Mouse (Mus musculus): ENCODE data around the gene Tead3. TPM values are rescaled to one million over a fixed set of nuclear protein-coding genes. Genes with fewer than 3 reads are reported as not detected.
A peak's percentile ranks its signal among the peaks of the same experiment; 100 is the strongest.

Gene Tead3
- polyA plus RNA-seq, 1 experiment = 0.26 TPM

GRCm38 (mm10) chr17:28294449-28295333 lies 55.9 kb downstream of the Tead3 start:
- Histone ChIP-seq H3K9me3 (peaks cover 12% of the 10 kb centered on the region), H3K36me3 (replicated peaks; ENCODE audit: low read length) (peaks cover 97% of the 10 kb centered on the region), H3K4me3 (replicated peaks) (peak overlapping the region; percentile 80), H3K4me1 (peaks cover 74% of the 10 kb centered on the region), H3K27me3 (replicated peaks) (peaks cover 5% of the 10 kb centered on the region)
- no peak for TF ChIP-seq GATA1 (IDR thresholded peaks at IDR 0.05; ENCODE audit: borderline replicate concordance, low read length)

- H3K9me3 ChIP-seq = peaks cover 12% of the 10 kb centered on the region
- peak overlapping the region; percentile 80 for H3K4me3 ChIP-seq (replicated peaks)
- peaks cover 91% of the 10 kb centered on the region for H3K36me3 ChIP-seq (replicated peaks; ENCODE audit: low read length)
- H3K27me3 ChIP-seq (replicated peaks) = peaks cover 5% of the 10 kb centered on the region
- TF ChIP-seq GATA1 (IDR thresholded peaks at IDR 0.05; ENCODE audit: borderline replicate concordance, low read length) = no peak
- H3K4me1 ChIP-seq = peaks cover 68% of the 10 kb centered on the region
Observed at GRCm38 (mm10) chr17:28293716-28294115, 56.9 kb downstream of the Tead3 start.

- no peak for TF ChIP-seq FLI1 (IDR thresholded peaks at IDR 0.05; ENCODE audit: low read length)
- TF ChIP-seq GATA1 (IDR thresholded peaks at IDR 0.05; ENCODE audit: borderline replicate concordance, low read length) = no peak; the same call in 2 of the 3 replicates
- peaks cover 91% of the 10 kb centered on the region for H3K36me3 ChIP-seq (replicated peaks; ENCODE audit: low read length)
- peak overlapping the region; percentile 12 for H3K4me3 ChIP-seq (replicated peaks)
- H3K4me1 ChIP-seq = peaks cover 84% of the 10 kb centered on the region
- H3K27me3 ChIP-seq (replicated peaks) = peaks cover 5% of the 10 kb centered on the region
- peaks cover 12% of the 10 kb centered on the region for H3K9me3 ChIP-seq
Observed at GRCm38 (mm10) chr17:28291346-28291745, 59.3 kb downstream of the Tead3 start.

GRCm38 (mm10) chr17:28290671-28291070 lies 59.9 kb downstream of the Tead3 start:
- no peak for TF ChIP-seq FLI1 (IDR thresholded peaks at IDR 0.05; ENCODE audit: low read length)
- TF ChIP-seq GATA1 (IDR thresholded peaks at IDR 0.05; ENCODE audit: borderline replicate concordance, low read length) = no peak
- peaks cover 87% of the 10 kb centered on the region for H3K4me1 ChIP-seq
- H3K9me3 ChIP-seq = peaks cover 12% of the 10 kb centered on the region
- peak overlapping the region; percentile 52 for H3K4me3 ChIP-seq (replicated peaks)
- peaks cover 5% of the 10 kb centered on the region for H3K27me3 ChIP-seq (replicated peaks)
- peaks cover 91% of the 10 kb centered on the region for H3K36me3 ChIP-seq (replicated peaks; ENCODE audit: low read length)

GRCm38 (mm10) chr17:28290262-28290661 lies 60.4 kb downstream of the Tead3 start:
- peaks cover 87% of the 10 kb centered on the region for H3K4me1 ChIP-seq
- H3K27me3 ChIP-seq (replicated peaks) = peaks cover 5% of the 10 kb centered on the region
- H3K4me3 ChIP-seq (replicated peaks) = peak overlapping the region; percentile 33
- H3K36me3 ChIP-seq (replicated peaks; ENCODE audit: low read length) = peaks cover 91% of the 10 kb centered on the region
- H3K9me3 ChIP-seq = peaks cover 12% of the 10 kb centered on the region
- TF ChIP-seq FLI1 (IDR thresholded peaks at IDR 0.05; ENCODE audit: low read length) (no peak), GATA1 (IDR thresholded peaks at IDR 0.05; ENCODE audit: borderline replicate concordance, low read length) (no peak)

- Histone ChIP-seq H3K4me1 (peaks cover 83% of the 10 kb centered on the region), H3K9me3 (peaks cover 12% of the 10 kb centered on the region), H3K4me3 (replicated peaks) (peak overlapping the region; percentile 11), H3K27me3 (replicated peaks) (peaks cover 5% of the 10 kb centered on the region), H3K36me3 (replicated peaks; ENCODE audit: low read length) (peaks cover 85% of the 10 kb centered on the region)
- TF ChIP-seq FLI1 (IDR thresholded peaks at IDR 0.05; ENCODE audit: low read length) (no peak), GATA1 (IDR thresholded peaks at IDR 0.05; ENCODE audit: borderline replicate concordance, low read length) (no peak)
Observed at GRCm38 (mm10) chr17:28287980-28288379, 62.6 kb downstream of the Tead3 start.

GRCm38 (mm10) chr17:28287578-28287977 lies 63.0 kb downstream of the Tead3 start:
- TF ChIP-seq FLI1 (IDR thresholded peaks at IDR 0.05; ENCODE audit: low read length) (no peak), GATA1 (IDR thresholded peaks at IDR 0.05; ENCODE audit: borderline replicate concordance, low read length) (no peak)
- Histone ChIP-seq H3K4me3 (replicated peaks) (no peak overlapping the region), H3K9me3 (peaks cover 12% of the 10 kb centered on the region), H3K4me1 (peaks cover 86% of the 10 kb centered on the region), H3K36me3 (replicated peaks; ENCODE audit: low read length) (peaks cover 86% of the 10 kb centered on the region), H3K27me3 (replicated peaks) (peaks cover 5% of the 10 kb centered on the region)

- TF ChIP-seq GATA1 (IDR thresholded peaks at IDR 0.05; ENCODE audit: borderline replicate concordance, low read length) = no peak
- no peak for TF ChIP-seq FLI1 (IDR thresholded peaks at IDR 0.05; ENCODE audit: low read length)
- Histone ChIP-seq H3K9me3 (peaks cover 6% of the 10 kb centered on the region), H3K4me3 (replicated peaks) (no peak overlapping the region), H3K27me3 (replicated peaks) (peaks cover 3% of the 10 kb centered on the region), H3K36me3 (replicated peaks; ENCODE audit: low read length) (peaks cover 83% of the 10 kb centered on the region), H3K4me1 (peaks cover 86% of the 10 kb centered on the region)
Observed at GRCm38 (mm10) chr17:28286964-28287363, 63.7 kb downstream of the Tead3 start.

GRCm38 (mm10) chr17:28286133-28286532 lies 64.5 kb downstream of the Tead3 start:
- H3K36me3 ChIP-seq (replicated peaks; ENCODE audit: low read length) = peaks cover 82% of the 10 kb centered on the region
- TF ChIP-seq GATA1 (IDR thresholded peaks at IDR 0.05; ENCODE audit: borderline replicate concordance, low read length) (no peak), FLI1 (IDR thresholded peaks at IDR 0.05; ENCODE audit: low read length) (no peak)
- H3K4me3 ChIP-seq (replicated peaks) = no peak overlapping the region
- H3K9me3 ChIP-seq = no peaks in the 10 kb centered on the region
- peaks cover 86% of the 10 kb centered on the region for H3K4me1 ChIP-seq
- H3K27me3 ChIP-seq (replicated peaks) = peaks cover 3% of the 10 kb centered on the region

GRCm38 (mm10) chr17:28283199-28283598 lies 67.4 kb downstream of the Tead3 start:
- H3K9me3 ChIP-seq = no peaks in the 10 kb centered on the region
- H3K4me1 ChIP-seq = peaks cover 95% of the 10 kb centered on the region
- H3K4me3 ChIP-seq (replicated peaks) = peak overlapping the region; percentile 60
- no peaks in the 10 kb centered on the region for H3K27me3 ChIP-seq (replicated peaks)
- H3K36me3 ChIP-seq (replicated peaks; ENCODE audit: low read length) = peaks cover 74% of the 10 kb centered on the region
- TF ChIP-seq GATA1 (IDR thresholded peaks at IDR 0.05; ENCODE audit: borderline replicate concordance, low read length) (no peak), FLI1 (IDR thresholded peaks at IDR 0.05; ENCODE audit: low read length) (no peak)
